Mouse (Mus musculus) common myeloid progenitor, adult 5-6 weeks (primary cell): ENCODE results near the gene Cbln1. TPM values are rescaled to one million over a fixed set of nuclear protein-coding genes. Genes with fewer than 3 reads are reported as not detected.

Experiments used
- ATAC-seq: replicated peaks from 2 replicates; pipeline ENCODE4 v1.8.0; 2016; ENCODE audit warnings: low read depth, mild to moderate bottlenecking, moderate TSS enrichment, inconsistent platforms; ENCODE audit not compliant: poor library complexity, severe bottlenecking
- total RNA-seq: library from RNA; stranded (forward); fragments of 200-1000, 187-1606 nt; gene quantifications from 2 replicates; pipeline ENCODE4 v1.2.3, GENCODE M21; 2017

Cbln1 gene
- total RNA-seq, 1 experiment from 2014 or later = not detected

GRCm38 (mm10) chr8:87470834-87471602 is 1.4 kb downstream of the Cbln1 start:
- no peak for ATAC-seq

- no peak for ATAC-seq
These were observed 2.2 kb downstream of the Cbln1 start for GRCm38 (mm10) chr8:87469931-87470833.

GRCm38 (mm10) chr8:87468958-87469815 is 3.2 kb downstream of the Cbln1 start:
- ATAC-seq = no peak

GRCm38 (mm10) chr8:87468416-87468957 is 3.9 kb downstream of the Cbln1 start:
- no peak for ATAC-seq

GRCm38 (mm10) chr8:87467906-87468305 is 4.5 kb downstream of the Cbln1 start:
- no peak for ATAC-seq

- ATAC-seq = no peak
These were observed 5.3 kb downstream of the Cbln1 start for GRCm38 (mm10) chr8:87466936-87467602.

- no peak for ATAC-seq
These were observed 6.1 kb downstream of the Cbln1 start for GRCm38 (mm10) chr8:87466335-87466734.

- no peak for ATAC-seq
These were observed 8.0 kb downstream of the Cbln1 start for GRCm38 (mm10) chr8:87464446-87464845.

GRCm38 (mm10) chr8:87461801-87462200 is 10.6 kb downstream of the Cbln1 start:
- ATAC-seq = no peak

GRCm38 (mm10) chr8:87456949-87457348 is 15.5 kb downstream of the Cbln1 start:
- no peak for ATAC-seq

GRCm38 (mm10) chr8:87452815-87453214 is 19.6 kb downstream of the Cbln1 start:
- ATAC-seq = no peak

GRCm38 (mm10) chr8:87451737-87452136 is 20.7 kb downstream of the Cbln1 start:
- ATAC-seq = no peak

- ATAC-seq = no peak
These were observed 37.8 kb downstream of the Cbln1 start for GRCm38 (mm10) chr8:87434592-87434991.

- ATAC-seq = no peak
These were observed 45.2 kb downstream of the Cbln1 start for GRCm38 (mm10) chr8:87427188-87427587.

GRCm38 (mm10) chr8:87424706-87425105 is 47.7 kb downstream of the Cbln1 start:
- ATAC-seq = no peak

GRCm38 (mm10) chr8:87421697-87422096 is 50.7 kb downstream of the Cbln1 start:
- no peak for ATAC-seq
